15 mouse cellular contexts compared by ENCODE assay signal in the genomic region with DNA sequence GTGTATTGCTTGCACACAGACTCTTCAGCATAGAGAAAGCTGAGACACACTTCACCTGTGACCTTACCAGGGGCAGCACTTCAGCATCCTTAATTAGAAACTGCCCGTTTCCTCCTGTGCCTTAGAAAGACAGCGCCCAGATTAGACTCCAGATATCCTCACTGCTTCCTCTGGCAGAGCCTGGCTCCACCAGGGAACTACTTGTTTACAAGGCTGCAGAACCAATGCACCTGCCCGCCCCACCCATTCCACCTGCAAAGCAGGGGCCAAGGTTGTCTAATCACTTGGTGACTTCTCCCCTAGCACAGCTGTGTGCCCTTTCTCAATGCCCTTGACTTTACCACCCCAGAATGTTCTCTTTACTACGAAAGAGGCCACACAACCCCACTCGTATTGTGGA.
DNase-seq lines count a peak whose midpoint lies in the region; ATAC-seq and TF ChIP-seq lines count a peak whose summit lies in the region.
"Had no signal": no experiment of that assay in that cellular context is flagged by ENCODE, and none has a peak within 500 bp of the region (broad histone marks: within the 10 kb centered on the region; RNA-seq: fewer than 3 reads in every experiment).

No protein-coding gene starts in this region.

- TF ChIP-seq CTCF in hindbrain, postnatal 0 days (IDR thresholded peaks at IDR 0.05; ENCODE audit: low read depth), result no peak

- H3K4me2 ChIP-seq in forebrain, embryonic 15.5 days (replicated peaks), result no peak overlapping the region
- H3K4me2 ChIP-seq in forebrain, embryonic 12.5 days, result no peak overlapping the region
- no peak overlapping the region for H3K4me2 ChIP-seq in hindbrain, postnatal 0 days (ENCODE audit: low read depth, low read length)
- no peak overlapping the region for H3K4me2 ChIP-seq in hindbrain, embryonic 14.5 days (replicated peaks)
- no peak overlapping the region for H3K4me2 ChIP-seq in liver, embryonic 11.5 days
- H3K4me2 ChIP-seq: heart, embryonic 13.5 days had no signal

- H3K4me1 ChIP-seq in forebrain, embryonic 15.5 days, result peaks cover 37% of the 10 kb centered on the region
- H3K4me1 ChIP-seq in forebrain, embryonic 12.5 days, result peaks cover 6% of the 10 kb centered on the region
- peaks cover 12% of the 10 kb centered on the region; the same call in 1 of the 2 replicates for H3K4me1 ChIP-seq in hindbrain, postnatal 0 days (ENCODE audit: insufficient read depth, low read length)
- peaks cover 27% of the 10 kb centered on the region for H3K4me1 ChIP-seq in hindbrain, embryonic 14.5 days (replicated peaks; ENCODE audit: control insufficient read depth, insufficient read depth, low read length)
- peaks cover 13% of the 10 kb centered on the region for H3K4me1 ChIP-seq in liver, embryonic 11.5 days (replicated peaks; ENCODE audit: control insufficient read depth, insufficient read depth, low read length)

- no peaks in the 10 kb centered on the region for H3K27me3 ChIP-seq in forebrain, embryonic 15.5 days
- H3K27me3 ChIP-seq in forebrain, embryonic 12.5 days, result no peaks in the 10 kb centered on the region
- no peaks in the 10 kb centered on the region for H3K27me3 ChIP-seq in hindbrain, postnatal 0 days (ENCODE audit: insufficient read depth, low read length)
- no peaks in the 10 kb centered on the region for H3K27me3 ChIP-seq in hindbrain, embryonic 14.5 days (ENCODE audit: control insufficient read depth, insufficient read depth, low read length)
- no peaks in the 10 kb centered on the region for H3K27me3 ChIP-seq in liver, embryonic 11.5 days (replicated peaks; ENCODE audit: control insufficient read depth, insufficient read depth, low read length)
- H3K27me3 ChIP-seq: heart, embryonic 13.5 days had no signal

- DNase-seq in heart, adult 11 months, result peak; percentile 75
- DNase-seq in heart, postnatal 25 days (ENCODE audit: low spot score), result no peak
- no peak for DNase-seq in hindbrain, postnatal 0 days (ENCODE audit: low spot score)
- no peak for DNase-seq in hindbrain, embryonic 14.5 days (ENCODE audit: low spot score)
- DNase-seq in liver, embryonic 11.5 days (ENCODE audit: low spot score), result peak; percentile 16
- DNase-seq in liver, result no peak
- DNase-seq: kidney, adult 18-20 months had no signal

- no peak overlapping the region for H3K4me3 ChIP-seq in forebrain, embryonic 15.5 days
- H3K4me3 ChIP-seq in forebrain, embryonic 12.5 days (replicated peaks), result no peak overlapping the region
- H3K4me3 ChIP-seq in hindbrain, postnatal 0 days (ENCODE audit: low read length), result no peak overlapping the region
- no peak overlapping the region for H3K4me3 ChIP-seq in hindbrain, embryonic 14.5 days (replicated peaks; ENCODE audit: low read length)
- H3K4me3 ChIP-seq in liver, embryonic 11.5 days (ENCODE audit: low read depth, low read length), result no peak overlapping the region
- H3K4me3 ChIP-seq: forebrain, embryonic 10.5 days; heart, embryonic 13.5 days; hindbrain, embryonic 10.5 days had no signal

- intact Hi-C loops in heart, postnatal 25 days (cut with DNase I), result no loop called here

- H3K36me3 ChIP-seq in forebrain, embryonic 15.5 days, result no peaks in the 10 kb centered on the region
- H3K36me3 ChIP-seq in forebrain, embryonic 12.5 days (replicated peaks), result no peaks in the 10 kb centered on the region
- no peaks in the 10 kb centered on the region for H3K36me3 ChIP-seq in hindbrain, postnatal 0 days (ENCODE audit: insufficient read depth, low read length)
- H3K36me3 ChIP-seq in hindbrain, embryonic 14.5 days (replicated peaks; ENCODE audit: control insufficient read depth, insufficient read depth), result no peaks in the 10 kb centered on the region
- no peaks in the 10 kb centered on the region for H3K36me3 ChIP-seq in liver, embryonic 11.5 days (ENCODE audit: control insufficient read depth, insufficient read depth, low read length)
- H3K36me3 ChIP-seq: forebrain, embryonic 10.5 days; heart, embryonic 13.5 days; hindbrain, embryonic 10.5 days had no signal

- no peaks in the 10 kb centered on the region for H3K9me3 ChIP-seq in forebrain, embryonic 15.5 days
- H3K9me3 ChIP-seq in forebrain, embryonic 12.5 days, result no peaks in the 10 kb centered on the region
- no peaks in the 10 kb centered on the region for H3K9me3 ChIP-seq in hindbrain, postnatal 0 days (ENCODE audit: low read length)
- no peaks in the 10 kb centered on the region for H3K9me3 ChIP-seq in hindbrain, embryonic 14.5 days (ENCODE audit: control insufficient read depth, low read length)
- H3K9me3 ChIP-seq in liver, embryonic 11.5 days (ENCODE audit: control insufficient read depth, low read length), result no peaks in the 10 kb centered on the region
- H3K9me3 ChIP-seq: forebrain, embryonic 10.5 days; heart, embryonic 13.5 days; hindbrain, embryonic 10.5 days had no signal

- 0 out of 2 replicates have a peak overlapping the region, but pooled peaks have one; percentile 7 for H3K27ac ChIP-seq in forebrain, embryonic 15.5 days (replicated peaks)
- H3K27ac ChIP-seq in forebrain, embryonic 12.5 days, result no peak overlapping the region
- peak overlapping the region; percentile 68 for H3K27ac ChIP-seq in hindbrain, postnatal 0 days
- no peak overlapping the region for H3K27ac ChIP-seq in hindbrain, embryonic 14.5 days
- H3K27ac ChIP-seq in liver, embryonic 11.5 days (ENCODE audit: low read depth, low read length), result no peak overlapping the region
- H3K27ac ChIP-seq: forebrain, embryonic 10.5 days; heart, embryonic 13.5 days; hindbrain, embryonic 10.5 days had no signal

- H3K9ac ChIP-seq in forebrain, embryonic 15.5 days (replicated peaks), result no peak overlapping the region
- no peak overlapping the region for H3K9ac ChIP-seq in forebrain, embryonic 12.5 days
- H3K9ac ChIP-seq in hindbrain, postnatal 0 days (replicated peaks; ENCODE audit: low read length), result no peak overlapping the region
- no peak overlapping the region for H3K9ac ChIP-seq in hindbrain, embryonic 14.5 days
- no peak overlapping the region for H3K9ac ChIP-seq in liver, embryonic 11.5 days (ENCODE audit: low read depth, low read length)
- H3K9ac ChIP-seq: heart, embryonic 13.5 days had no signal

- no peak for ATAC-seq in forebrain, embryonic 15.5 days (replicated peaks)
- no peak for ATAC-seq in forebrain, embryonic 12.5 days (ENCODE audit: low FRiP score)
- 0 out of 2 replicates have a peak, but pooled peaks have one; percentile 6 for ATAC-seq in hindbrain, postnatal 0 days
- no peak for ATAC-seq in hindbrain, embryonic 14.5 days (ENCODE audit: low FRiP score)
- no peak for ATAC-seq in liver, embryonic 11.5 days (replicated peaks; ENCODE audit: low FRiP score)
- ATAC-seq: activated CD4-positive, CD25-positive, alpha-beta regulatory T cell, adult 4 months; inflammation-experienced regulatory T-cells, adult 6 months; intestine, embryonic 16.5 days had no signal

- 91% methylated on average over 5 of the region's 5 CpGs for WGBS in forebrain, embryonic 15.5 days
- WGBS in forebrain, embryonic 12.5 days, result 84% methylated on average over 5 of the region's 5 CpGs
- 77% methylated on average over 5 of the region's 5 CpGs for WGBS in hindbrain, postnatal 0 days
- whole genome bisulfite sequencing in hindbrain, embryonic 14.5 days, result 83% methylated on average over 5 of the region's 5 CpGs
- WGBS in liver, embryonic 11.5 days, result 82% methylated on average over 5 of the region's 5 CpGs

Comparison
In these comparisons a context has a peak if more than half of its experiments do, and no peak if none do; other contexts are left out.
1. H3K27ac ChIP-seq: peak in forebrain, embryonic 15.5 days (single experiment) and hindbrain, postnatal 0 days (single experiment); none in forebrain, embryonic 12.5 days (single experiment), hindbrain, embryonic 14.5 days (single experiment) and liver, embryonic 11.5 days (single experiment).
2. DNase-seq: peak in heart, adult 11 months (single experiment) and liver, embryonic 11.5 days (single experiment); none in heart, postnatal 25 days (single experiment), hindbrain, postnatal 0 days (single experiment), hindbrain, embryonic 14.5 days (single experiment) and liver (single experiment).